Comparison of ENCODE assay signal across 1 mouse cellular context in the genomic region with DNA sequence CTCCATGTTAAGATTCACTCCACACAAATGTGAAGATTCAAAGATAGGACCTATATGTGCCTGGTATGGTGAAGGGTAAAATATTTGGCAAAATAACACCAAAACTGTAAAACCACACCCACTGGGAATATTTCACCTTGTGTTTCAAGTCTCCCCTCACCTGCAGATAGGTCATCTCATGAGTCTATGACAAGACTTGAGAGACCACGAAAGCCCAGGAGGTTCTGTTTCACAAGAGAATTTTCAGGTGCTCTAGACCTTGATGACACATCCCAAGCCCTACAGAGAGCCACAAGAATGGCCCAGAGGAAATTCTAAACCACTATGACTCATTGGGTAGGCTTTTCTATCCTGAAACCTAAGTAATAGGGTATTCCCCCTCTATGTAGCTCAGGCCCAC.
A peak's percentile ranks its signal among the peaks of the same experiment; 100 is the strongest.
TF ChIP-seq lines count a peak whose summit lies in the region.

No protein-coding gene starts in this region.

TF ChIP-seq in CH12.LX, 34 proteins besides CTCF, POLR2A, EP300 and RAD21 (continued from another document):
- no peak for TF ChIP-seq PAX5 (IDR thresholded peaks at IDR 0.05; ENCODE audit: low read length)
- TF ChIP-seq TBP (conservative IDR thresholded peaks at IDR 0.05; ENCODE audit: low read depth, low read length) = no peak; the same call in 1 of the 2 replicates
- peak; percentile 75; the same call in 1 of the 2 replicates for TF ChIP-seq ZMIZ1 (IDR thresholded peaks at IDR 0.05; ENCODE audit: low read depth, low read length)
- peak; percentile 84 for TF ChIP-seq SIN3A (IDR thresholded peaks at IDR 0.05; ENCODE audit: low read length)
- peak; percentile 55 for TF ChIP-seq POLR2AphosphoS2 (IDR thresholded peaks at IDR 0.05; ENCODE audit: low read depth, low read length)
- no peak for TF ChIP-seq MAX (IDR thresholded peaks at IDR 0.05; ENCODE audit: low read length)
- TF ChIP-seq ZKSCAN1 (IDR thresholded peaks at IDR 0.05; ENCODE audit: borderline replicate concordance, low read depth, low read length) = no peak
- TF ChIP-seq RCOR1 (conservative IDR thresholded peaks at IDR 0.05; ENCODE audit: low read depth, low read length) = peak; percentile 92; the same call in 1 of the 2 replicates
- TF ChIP-seq JUND (conservative IDR thresholded peaks at IDR 0.05; ENCODE audit: low read depth, low read length) = peak; percentile 99
- TF ChIP-seq ETS1 (conservative IDR thresholded peaks at IDR 0.05; ENCODE audit: low read depth, low read length) = peak; percentile 99
- 0 out of 2 replicates have a peak, but pooled peaks have one; percentile 26 for TF ChIP-seq CHD1 (IDR thresholded peaks at IDR 0.05; ENCODE audit: low read depth, low read length)
- no peak for TF ChIP-seq ZC3H11A (IDR thresholded peaks at IDR 0.05; ENCODE audit: low read depth, low read length)
- TF ChIP-seq E2F4 (IDR thresholded peaks at IDR 0.05; ENCODE audit: insufficient replicate concordance, low read depth, low read length) = no peak
- no peak for TF ChIP-seq USF1 (IDR thresholded peaks at IDR 0.05; ENCODE audit: low read depth, low read length)
- TF ChIP-seq CHD2 (IDR thresholded peaks at IDR 0.05; ENCODE audit: low read length) = peak; percentile 93
- TF ChIP-seq SMC3 (IDR thresholded peaks at IDR 0.05; ENCODE audit: low read depth, low read length) = no peak
